Mouse (Mus musculus) embryonic fibroblast, embryonic 13.5 days (primary cell): ENCODE measurements around the gene Card9.

Experiments used
- CTCF ChIP-seq: IDR thresholded peaks from 2 replicates; pipeline ENCODE4 v1.5.1; 2011; ENCODE audit warnings: mild to moderate bottlenecking, control low read depth, low read length, moderate library complexity, borderline replicate concordance; ENCODE audit not compliant: insufficient read depth
- POLR2A ChIP-seq: IDR thresholded peaks from 2 replicates; pipeline ENCODE4 v1.6.1; 2011; ENCODE audit warnings: low read depth, mild to moderate bottlenecking, control low read depth, low read length, moderate library complexity

- no peak for TF ChIP-seq CTCF
- no peak for TF ChIP-seq POLR2A
These were observed 49.4 kb upstream of the Card9 start for GRCm38 (mm10) chr2:26410091-26410490.
